Mouse (Mus musculus) olfactory bulb, adult 2 months (tissue): ENCODE data around the gene Timm44.

Experiments used
- CTCF ChIP-seq: fragments of 200-500 bp; IDR thresholded peaks from 2 replicates; pipeline ENCODE4 v1.5.1; 2012; ENCODE audit warnings: low read depth, mild to moderate bottlenecking, low read length, moderate library complexity; ENCODE audit not compliant: insufficient read depth
- POLR2A ChIP-seq: fragments of 200-500 bp; IDR thresholded peaks from 2 replicates; pipeline ENCODE4 v1.6.1; 2012; ENCODE audit warnings: mild to moderate bottlenecking, low read depth, low read length, moderate library complexity; ENCODE audit not compliant: insufficient read depth

- TF ChIP-seq CTCF (no peak), POLR2A (no peak)
These were observed 17.0 kb downstream of the Timm44 start for GRCm38 (mm10) chr8:4258678-4259077.
